Mouse (Mus musculus) left cerebral cortex, postnatal 36 days (tissue): ENCODE measurements at regions not wholly inside any gene's neighbourhood (a gene's known extent, or its start where the extent isn't known, plus 50 kb on each side); places are given as distances from the start of the nearest gene placed in this dataset.
A peak's percentile ranks its signal among the peaks of the same experiment; 100 is the strongest.

ENCODE experiments used
- DNase-seq, 2 experiments: peaks; one replicate each; pipeline ENCODE4 v3.0.0; 2021 to 2022; ENCODE audit warnings: low spot score in 2 of 2, mixed read lengths in 1 of 2
- intact Hi-C: fragments of 180-260 bp; cut with DNase I; formaldehyde crosslinking; loops from one replicate; pipeline ENCODE4 v1.15.1; 2025

- intact Hi-C loops: no loop called here
- DNase-seq: no peak
Observed at GRCm38 (mm10) chr3:51115921-51116320, 108.3 kb upstream of the Noct start.

GRCm38 (mm10) chr3:51118706-51119105 lies 105.5 kb upstream of the Noct start:
- intact Hi-C loops: no loop called here

GRCm38 (mm10) chr3:51120522-51120921 lies 103.7 kb upstream of the Noct start:
- no peak for DNase-seq
- intact Hi-C loops: loop anchor here (5.0 to 10.0 kb wide), 3 partner anchors 213 to 818 kb away; no protein-coding TSS in a partner anchor

More at GRCm38 (mm10) chr3:51118706-51119105, 105.5 kb upstream of the Noct start:
- no peak for DNase-seq

GRCm38 (mm10) chr3:51121703-51122540 lies 102.3 kb upstream of the Noct start:
- intact Hi-C loops: loop anchor here (5.0 to 10.0 kb wide), 3 partner anchors 215 to 820 kb away; no protein-coding TSS in a partner anchor
- peak; percentile 69 to 83 for DNase-seq

GRCm38 (mm10) chr3:51122541-51122935 lies 101.7 kb upstream of the Noct start:
- intact Hi-C loops: loop anchor here (5.0 to 10.0 kb wide), 3 partner anchors 215 to 820 kb away; no protein-coding TSS in a partner anchor
- no peak for DNase-seq

- no peak for DNase-seq
- intact Hi-C loops: loop anchor here (10.0 kb wide), 1 partner anchor 743 kb away; no protein-coding TSS in a partner anchor
Observed at GRCm38 (mm10) chr3:51127875-51128274, 96.4 kb upstream of the Noct start.

GRCm38 (mm10) chr3:51128491-51129155 lies 95.6 kb upstream of the Noct start:
- intact Hi-C loops: loop anchor here (10.0 kb wide), 1 partner anchor 744 kb away; no protein-coding TSS in a partner anchor

GRCm38 (mm10) chr3:51130709-51131108 lies 93.5 kb upstream of the Noct start:
- DNase-seq: no peak
- intact Hi-C loops: no loop called here

More at GRCm38 (mm10) chr3:51128491-51129155, 95.6 kb upstream of the Noct start:
- no peak for DNase-seq

GRCm38 (mm10) chr3:51131341-51131740 lies 92.9 kb upstream of the Noct start:
- no peak for DNase-seq
- intact Hi-C loops: no loop called here

- intact Hi-C loops: no loop called here
- no peak for DNase-seq
Observed at GRCm38 (mm10) chr3:51132736-51133135, 91.5 kb upstream of the Noct start.

- intact Hi-C loops: no loop called here
- DNase-seq: no peak
Observed at GRCm38 (mm10) chr3:51135581-51135980, 88.7 kb upstream of the Noct start.

- intact Hi-C loops: no loop called here
Observed at GRCm38 (mm10) chr3:51137730-51138312, 86.4 kb upstream of the Noct start.

GRCm38 (mm10) chr3:51145985-51146384 lies 78.3 kb upstream of the Noct start:
- DNase-seq: no peak
- intact Hi-C loops: no loop called here

More at GRCm38 (mm10) chr3:51137730-51138312, 86.4 kb upstream of the Noct start:
- no peak for DNase-seq

- intact Hi-C loops: no loop called here
- DNase-seq: no peak
Observed at GRCm38 (mm10) chr3:51150012-51150411, 74.2 kb upstream of the Noct start.

- DNase-seq: no peak
- intact Hi-C loops: no loop called here
Observed at GRCm38 (mm10) chr3:51151104-51151503, 73.1 kb upstream of the Noct start.

GRCm38 (mm10) chr3:51155621-51156020 lies 68.6 kb upstream of the Noct start:
- intact Hi-C loops: no loop called here
- DNase-seq: no peak

GRCm38 (mm10) chr3:51156386-51157290 lies 67.6 kb upstream of the Noct start:
- intact Hi-C loops: no loop called here
- peak; percentile 23 to 31 for DNase-seq

GRCm38 (mm10) chr3:51157291-51157650 lies 67.0 kb upstream of the Noct start:
- DNase-seq: no peak
- intact Hi-C loops: no loop called here

GRCm38 (mm10) chr3:51158449-51158848 lies 65.8 kb upstream of the Noct start:
- intact Hi-C loops: no loop called here
- DNase-seq: no peak
